Mouse (Mus musculus) G1E (cell line): ENCODE data around the gene Arhgef11. TPM values are rescaled to one million over a fixed set of nuclear protein-coding genes. Genes with fewer than 3 reads are reported as not detected.

Experiments used
- ATAC-seq: 2 replicates; pipeline ENCODE4 v1.8.0; 2016; ENCODE audit warnings: mild to moderate bottlenecking; ENCODE audit not compliant: insufficient number of reproducible peaks, poor library complexity, low FRiP score, severe bottlenecking; ENCODE audit errors: extremely low read depth
- DNase-seq: peaks from one replicate; pipeline ENCODE4 v3.0.0; 2012; ENCODE audit warnings: low spot score
- H3K27me3 ChIP-seq: 2 replicates; pipeline ENCODE4 v1.6.1; 2012; ENCODE audit warnings: mild to moderate bottlenecking, low read length, inconsistent platforms; ENCODE audit not compliant: insufficient read depth
- H3K36me3 ChIP-seq: replicated peaks from 2 replicates; pipeline ENCODE3; 2012; ENCODE audit warnings: mild to moderate bottlenecking, inconsistent platforms
- H3K4me1 ChIP-seq: 2 replicates; pipeline ENCODE4 v1.6.1; 2012; ENCODE audit warnings: low read depth, low read length, inconsistent platforms, mixed read lengths; ENCODE audit not compliant: insufficient read depth
- H3K4me3 ChIP-seq: 2 replicates; pipeline ENCODE4 v1.5.1; 2012; ENCODE audit warnings: low read depth, mild to moderate bottlenecking, inconsistent platforms, low read length, moderate library complexity, mixed read lengths
- H3K9me3 ChIP-seq: replicated peaks from 2 replicates; pipeline ENCODE4 v1.6.1; 2012; ENCODE audit warnings: inconsistent platforms
- CTCF ChIP-seq: IDR thresholded peaks from 2 replicates; pipeline ENCODE4 v1.5.1; 2012; ENCODE audit warnings: low read depth, low read length, inconsistent platforms, mixed read lengths
- GATA1 ChIP-seq: IDR thresholded peaks from 2 replicates; pipeline ENCODE4 v1.6.1; 2012; ENCODE audit warnings: borderline replicate concordance, low read length, inconsistent platforms, mixed read lengths
- GATA2 ChIP-seq: IDR thresholded peaks from 2 replicates; pipeline ENCODE4 v1.6.1; 2012; ENCODE audit warnings: low read depth, low read length, inconsistent platforms, borderline replicate concordance
- POLR2AphosphoS5 ChIP-seq: IDR thresholded peaks from 2 replicates; pipeline ENCODE4 v1.6.1; 2012; ENCODE audit warnings: low read depth, low read length, inconsistent platforms; ENCODE audit not compliant: insufficient replicate concordance
- TAL1 ChIP-seq: conservative IDR thresholded peaks from 2 replicates; pipeline ENCODE4 v1.6.1; 2012; ENCODE audit warnings: low read depth, low read length, inconsistent platforms, mixed read lengths
- polyA plus RNA-seq: library from polyadenylated mRNA; stranded (reverse); fragments of >175 nt; gene quantifications from 2 replicates; pipeline ENCODE4 v1.2.3, GENCODE M21; 2012
- total RNA-seq, 2 experiments: library from RNA; stranded (forward) in 1 of 2; stranded (reverse) in 1 of 2; fragments of 200-1000 nt in 1 of 2; fragments of >200 nt in 1 of 2; fragmentation: Nextera tagmentation in 1 of 2; gene quantifications; 2 replicates each; pipeline ENCODE4 v1.2.3; 2014 to 2017

Gene Arhgef11
- total and polyA plus RNA-seq, 3 experiments, result 5.1 to 14.5 (median 14.4) TPM

DNA sequence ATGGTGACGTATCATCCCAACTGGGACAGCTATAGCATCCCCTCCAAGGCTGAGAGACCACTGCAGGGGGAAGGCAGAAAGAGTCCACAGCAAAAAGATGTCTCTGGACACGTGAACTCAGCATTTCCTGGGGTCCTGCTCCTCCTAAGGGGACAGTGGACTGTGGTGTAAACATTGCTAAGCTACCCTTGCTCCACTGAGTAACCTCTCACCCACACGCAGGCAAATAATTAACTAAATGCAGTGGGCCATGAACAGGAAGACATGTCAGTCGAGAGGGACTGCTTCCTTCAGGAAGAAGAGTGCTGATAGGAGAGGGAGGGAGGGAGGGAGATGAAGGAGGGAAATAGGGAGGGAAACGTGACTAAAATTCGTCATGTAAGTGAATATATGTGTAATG is 153.7 kb downstream of the Arhgef11 start:
- DNase-seq (no peak), ATAC-seq (no peak)
- no peak for TF ChIP-seq CTCF
- no peaks in the 10 kb centered on the region for H3K9me3 ChIP-seq
- H3K27me3 ChIP-seq, result peaks cover 44% of the 10 kb centered on the region
- H3K36me3 ChIP-seq, result no peaks in the 10 kb centered on the region
- no peak overlapping the region for H3K4me3 ChIP-seq
- H3K4me1 ChIP-seq, result peaks cover 3% of the 10 kb centered on the region

DNA sequence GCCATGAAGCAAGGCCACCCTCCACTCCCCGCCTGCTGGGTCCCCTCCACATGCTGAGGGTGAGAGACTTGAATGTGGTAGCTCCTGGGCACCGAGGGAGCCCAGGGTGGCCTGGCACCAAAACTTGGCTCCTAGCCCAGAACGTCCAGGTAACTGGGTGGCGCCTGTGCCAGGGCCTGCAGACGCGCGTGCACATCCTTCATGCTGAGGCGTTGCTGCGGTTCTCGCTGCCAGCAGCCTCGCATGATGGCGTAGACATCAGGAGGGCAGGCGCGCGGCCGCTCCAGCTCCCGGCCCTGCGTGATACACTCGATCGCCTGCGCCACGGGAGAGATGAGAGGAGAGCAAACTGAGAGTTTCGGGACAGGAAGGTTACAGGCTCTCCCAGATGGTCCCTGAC is 160.9 kb downstream of the Arhgef11 start:
- no peaks in the 10 kb centered on the region for H3K9me3 ChIP-seq
- H3K4me1 ChIP-seq, result no peaks in the 10 kb centered on the region
- H3K27me3 ChIP-seq, result peaks cover 31% of the 10 kb centered on the region
- TF ChIP-seq POLR2AphosphoS5 (no peak), GATA1 (no peak), TAL1 (no peak), GATA2 (no peak), CTCF (no peak)
- no peak for DNase-seq
- no peaks in the 10 kb centered on the region for H3K36me3 ChIP-seq
- H3K4me3 ChIP-seq, result no peak overlapping the region
- no peak for ATAC-seq

GRCm38 (mm10) chr3:87779086-87779485 is 161.7 kb downstream of the Arhgef11 start:
- H3K27me3 ChIP-seq, result peaks cover 37% of the 10 kb centered on the region
- no peaks in the 10 kb centered on the region for H3K36me3 ChIP-seq
- H3K4me3 ChIP-seq, result no peak overlapping the region
- ATAC-seq, result no peak
- no peak for TF ChIP-seq GATA2
- no peak for TF ChIP-seq POLR2AphosphoS5
- no peak for TF ChIP-seq CTCF
- H3K9me3 ChIP-seq, result no peaks in the 10 kb centered on the region
- no peaks in the 10 kb centered on the region for H3K4me1 ChIP-seq
- DNase-seq, result no peak

DNA sequence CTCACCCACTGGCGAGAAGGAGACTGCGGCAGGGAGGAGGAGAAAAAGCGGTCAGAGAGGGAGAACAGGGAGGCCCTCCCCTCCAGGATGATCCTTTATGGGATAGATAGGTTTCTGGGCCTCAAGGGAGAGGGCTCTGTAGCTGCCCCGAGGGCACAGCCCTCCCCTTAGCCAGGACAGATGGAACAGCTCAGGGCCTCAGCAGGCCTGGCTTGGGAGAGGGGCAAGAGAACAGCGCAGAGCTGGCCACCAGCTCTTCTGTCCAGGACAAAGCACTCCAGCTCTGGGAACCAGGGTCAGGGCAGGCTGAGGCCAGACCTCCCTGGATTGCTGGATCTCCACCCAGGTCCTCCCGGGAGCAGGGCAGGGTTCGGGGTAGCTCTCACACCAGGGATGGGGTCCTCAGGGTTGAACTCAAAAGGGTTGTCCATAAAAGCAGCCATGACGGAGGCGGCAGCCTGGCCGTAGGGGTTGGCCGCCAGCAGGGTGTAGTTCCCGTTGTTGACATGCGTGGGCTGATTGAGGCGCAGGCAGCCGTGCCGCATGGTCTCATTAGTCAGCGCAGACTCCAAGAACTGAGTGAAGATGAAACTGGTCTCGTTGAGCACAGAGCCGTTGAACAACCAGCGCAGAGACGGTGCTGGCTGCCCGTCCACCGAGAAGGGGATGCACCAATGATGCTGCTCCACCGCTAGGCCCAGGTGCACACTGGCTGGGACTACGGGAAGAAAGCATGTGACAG is 166.1 kb downstream of the Arhgef11 start:
- ATAC-seq, result no peak
- no peak for DNase-seq
- Histone ChIP-seq H3K4me3 (no peak overlapping the region), H3K36me3 (no peaks in the 10 kb centered on the region), H3K9me3 (no peaks in the 10 kb centered on the region), H3K4me1 (no peaks in the 10 kb centered on the region), H3K27me3 (peaks cover 25% of the 10 kb centered on the region)
- no peak for TF ChIP-seq GATA2
- no peak for TF ChIP-seq GATA1
- no peak for TF ChIP-seq POLR2AphosphoS5
- TF ChIP-seq TAL1, result no peak
- no peak for TF ChIP-seq CTCF

DNA sequence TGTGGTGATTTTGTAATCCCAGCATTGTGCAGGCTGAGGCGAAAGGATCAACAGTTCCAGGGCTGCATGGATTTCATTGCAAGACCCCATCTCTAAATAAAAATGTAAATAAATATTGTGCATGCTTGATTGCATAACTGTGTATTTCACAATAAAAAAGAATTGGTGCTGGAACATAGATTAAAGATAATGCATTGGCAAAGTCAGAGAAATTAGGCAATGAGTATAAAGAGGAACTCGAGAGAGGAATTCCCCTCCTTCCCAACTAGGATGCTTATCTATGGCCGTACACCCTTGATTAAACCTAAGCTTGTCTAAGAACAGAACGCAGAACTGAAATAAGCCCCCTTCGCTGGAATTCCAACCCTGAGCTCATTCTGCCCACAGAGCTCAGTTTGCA is 167.8 kb downstream of the Arhgef11 start:
- no peaks in the 10 kb centered on the region for H3K9me3 ChIP-seq
- TF ChIP-seq GATA2 (no peak), TAL1 (no peak), POLR2AphosphoS5 (no peak), GATA1 (no peak), CTCF (no peak)
- DNase-seq (no peak), ATAC-seq (no peak)
- H3K4me1 ChIP-seq, result no peaks in the 10 kb centered on the region
- peaks cover 17% of the 10 kb centered on the region for H3K27me3 ChIP-seq
- no peaks in the 10 kb centered on the region for H3K36me3 ChIP-seq
- H3K4me3 ChIP-seq, result no peak overlapping the region

GRCm38 (mm10) chr3:87785626-87786214 is 168.4 kb downstream of the Arhgef11 start:
- DNase-seq (no peak), ATAC-seq (no peak)
- Histone ChIP-seq H3K9me3 (no peaks in the 10 kb centered on the region), H3K4me1 (no peaks in the 10 kb centered on the region), H3K4me3 (no peak overlapping the region), H3K36me3 (no peaks in the 10 kb centered on the region), H3K27me3 (peaks cover 17% of the 10 kb centered on the region)
- TF ChIP-seq TAL1 (no peak), GATA1 (no peak), GATA2 (no peak), CTCF (no peak), POLR2AphosphoS5 (no peak)

Other genes with a start within 250 kb of the Arhgef11 start
- gene Fcrl1, start 241.2 kb upstream of the Arhgef11 start, total RNA-seq (2014; fragmentation: Nextera tagmentation), result not detected in 2 replicates
- gene Fcrl1, start 241.2 kb upstream of the Arhgef11 start, total RNA-seq (2017), result 0.06 and 0.33 TPM in 2 replicates
- gene Fcrl1, start 241.2 kb upstream of the Arhgef11 start, polyA plus RNA-seq, result not detected in 2 replicates
- gene Fcrl5, start 181.8 kb upstream of the Arhgef11 start, total RNA-seq (2014; fragmentation: Nextera tagmentation), result not detected in 2 replicates
- gene Fcrl5, start 181.8 kb upstream of the Arhgef11 start, total RNA-seq (2017), result 0.11 TPM in 1 of 2 replicates, not detected in the other
- not detected in 2 replicates for gene Fcrl5, start 181.8 kb upstream of the Arhgef11 start, polyA plus RNA-seq
- gene Etv3, start 92.2 kb upstream of the Arhgef11 start, total RNA-seq (2014; fragmentation: Nextera tagmentation), result 12.2 and 13.6 TPM in 2 replicates
- 12.4 and 16.6 TPM in 2 replicates for gene Etv3, start 92.2 kb upstream of the Arhgef11 start, total RNA-seq (2017)
- gene Etv3, start 92.2 kb upstream of the Arhgef11 start, polyA plus RNA-seq, result 12.6 and 15.7 TPM in 2 replicates
- gene Lrrc71, start 131.1 kb downstream of the Arhgef11 start, total RNA-seq (2014; fragmentation: Nextera tagmentation), result not detected in 2 replicates
- 0.23 and 0.33 TPM in 2 replicates for gene Lrrc71, start 131.1 kb downstream of the Arhgef11 start, total RNA-seq (2017)
- not detected in 2 replicates for gene Lrrc71, start 131.1 kb downstream of the Arhgef11 start, polyA plus RNA-seq
- gene Ntrk1, start 177.6 kb downstream of the Arhgef11 start, total RNA-seq (2014; fragmentation: Nextera tagmentation), result not detected in 2 replicates
- not detected in 2 replicates for gene Ntrk1, start 177.6 kb downstream of the Arhgef11 start, total RNA-seq (2017)
- not detected in 2 replicates for gene Ntrk1, start 177.6 kb downstream of the Arhgef11 start, polyA plus RNA-seq
- not detected in 2 replicates for gene Insrr, start 179.4 kb downstream of the Arhgef11 start, total RNA-seq (2014; fragmentation: Nextera tagmentation)
- 0.05 and 0.06 TPM in 2 replicates for gene Insrr, start 179.4 kb downstream of the Arhgef11 start, total RNA-seq (2017)
- gene Insrr, start 179.4 kb downstream of the Arhgef11 start, polyA plus RNA-seq, result not detected in 2 replicates
- gene Pear1, start 206.7 kb downstream of the Arhgef11 start, total RNA-seq (2014; fragmentation: Nextera tagmentation), result not detected in 2 replicates
- gene Pear1, start 206.7 kb downstream of the Arhgef11 start, total RNA-seq (2017), result under 0.01 and 0.05 TPM in 2 replicates
- gene Pear1, start 206.7 kb downstream of the Arhgef11 start, polyA plus RNA-seq, result not detected in 2 replicates
- not detected in 2 replicates for gene Sh2d2a, start 229.2 kb downstream of the Arhgef11 start, total RNA-seq (2014; fragmentation: Nextera tagmentation)
- gene Sh2d2a, start 229.2 kb downstream of the Arhgef11 start, total RNA-seq (2017), result 0.16 and 0.17 TPM in 2 replicates
- not detected in 2 replicates for gene Sh2d2a, start 229.2 kb downstream of the Arhgef11 start, polyA plus RNA-seq